Mouse (Mus musculus): ENCODE measurements around the gene Epb41l1. TPM values are rescaled to one million over a fixed set of nuclear protein-coding genes. Genes with fewer than 3 reads are reported as not detected.

Gene Epb41l1
- total RNA-seq (2023; ENCODE audit: inconsistent age): 0.22 to 0.51 TPM (median 0.24 TPM) in 3 of 4 replicates, not detected in the other

GRCm38 (mm10) chr2:156420694-156421380 lies at the start of gene Epb41l1:
Gene Epb41l1 (plus strand): TSS chr2:156420909.

DNA sequence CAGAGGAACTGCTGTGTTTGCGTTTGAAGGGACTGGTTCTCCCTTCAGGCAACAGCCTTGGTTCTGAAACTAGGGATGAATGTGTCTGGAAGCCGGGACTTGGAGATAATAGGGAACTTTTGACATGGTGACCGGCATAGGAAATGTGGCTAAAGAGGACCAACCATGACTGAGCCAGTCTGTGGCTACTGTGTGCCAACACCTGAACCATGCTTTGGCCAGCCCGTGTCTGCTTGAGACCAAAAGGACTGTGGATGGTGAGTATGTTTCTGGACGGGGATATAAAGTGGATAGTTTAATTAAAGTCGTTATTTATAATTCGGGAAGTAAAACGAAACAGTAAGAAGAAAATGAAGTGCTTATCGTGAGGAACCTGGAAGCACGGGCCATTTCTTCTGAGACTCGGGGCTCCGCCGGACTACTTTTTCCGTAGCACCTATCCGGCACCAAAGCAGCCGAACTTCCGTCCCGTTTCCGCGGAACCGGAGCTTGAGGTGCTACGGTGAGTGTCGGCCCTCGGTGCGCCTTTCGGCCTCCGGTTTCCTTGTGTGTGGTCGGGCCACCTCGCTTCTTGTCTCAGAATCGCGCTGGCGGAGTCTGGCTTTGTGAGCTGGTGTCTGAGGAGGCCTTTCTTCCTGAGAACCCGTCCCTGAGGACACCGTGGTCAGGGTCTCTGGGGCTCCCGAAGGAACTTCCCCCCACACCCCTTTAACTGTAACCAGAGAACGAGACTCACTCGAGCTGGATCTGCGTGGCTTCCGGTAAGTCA lies 126.6 kb downstream of the Epb41l1 start, which contains the start of gene Aar2:
Gene Aar2, plus strand, starts transcription at position 462 of the 769 bp plus-strand sequence.

Other genes with a start within 250 kb of the Epb41l1 start
- 1,825 to 2,022 TPM (median 1,985 TPM) in 4 replicates for gene Rbm39, start 240.7 kb upstream of the Epb41l1 start, total RNA-seq (2023; ENCODE audit: inconsistent age)
- 55.5 to 89.6 TPM (median 69.9 TPM) in 4 replicates for gene Phf20, start 224.4 kb upstream of the Epb41l1 start, total RNA-seq (2023; ENCODE audit: inconsistent age)
- 5.8 to 14.2 TPM (median 10.8 TPM) in 4 replicates for gene Cnbd2, start 108.6 kb upstream of the Epb41l1 start, total RNA-seq (2023; ENCODE audit: inconsistent age)
- 123 to 151 TPM (median 142 TPM) in 4 replicates for gene Scand1, start 108.2 kb upstream of the Epb41l1 start, total RNA-seq (2023; ENCODE audit: inconsistent age)
- gene Aar2, start 126.7 kb downstream of the Epb41l1 start, total RNA-seq (2023; ENCODE audit: inconsistent age): 29.9 to 37.4 TPM (median 32.7 TPM) in 4 replicates
- 68.5 to 84.9 TPM (median 74.6 TPM) in 4 replicates for gene Dlgap4, start 192.8 kb downstream of the Epb41l1 start, total RNA-seq (2023; ENCODE audit: inconsistent age)

Measured in B cell, adult (primary cell).